Mouse (Mus musculus) olfactory bulb, adult 2 months (tissue): ENCODE measurements around the gene Pola2. TPM values are rescaled to one million over a fixed set of nuclear protein-coding genes. Genes with fewer than 3 reads are reported as not detected.

Source experiments
- H3K27ac ChIP-seq: fragments of 200-500 bp; 2 replicates; pipeline ENCODE4 v1.5.1; 2012; ENCODE audit warnings: low read depth, low read length; ENCODE audit not compliant: insufficient read depth
- H3K4me1 ChIP-seq: fragments of 200-500 bp; 2 replicates; pipeline ENCODE4 v1.6.1; 2012; ENCODE audit warnings: low read length; ENCODE audit not compliant: control insufficient read depth, insufficient read depth
- H3K4me3 ChIP-seq: fragments of 200-500 bp; 2 replicates; pipeline ENCODE4 v1.5.1; 2012; ENCODE audit warnings: mild to moderate bottlenecking, low read depth, low read length, moderate library complexity; ENCODE audit not compliant: insufficient read depth
- CTCF ChIP-seq: fragments of 200-500 bp; IDR thresholded peaks from 2 replicates; pipeline ENCODE4 v1.5.1; 2012; ENCODE audit warnings: low read depth, mild to moderate bottlenecking, low read length, moderate library complexity; ENCODE audit not compliant: insufficient read depth
- POLR2A ChIP-seq: fragments of 200-500 bp; IDR thresholded peaks from 2 replicates; pipeline ENCODE4 v1.6.1; 2012; ENCODE audit warnings: mild to moderate bottlenecking, low read depth, low read length, moderate library complexity; ENCODE audit not compliant: insufficient read depth
- WGBS: fragments of 180-500 bp; shearing (Covaris S2); methylation state at CpG from one replicate; pipeline ENCODE4 v1.1.7; 2018; 5-methylcytosine and 5-hydroxymethylcytosine counted together
- polyA plus RNA-seq: library from polyadenylated mRNA; stranded (reverse); fragments of >200 nt; gene quantifications from 2 replicates; pipeline ENCODE4 v1.2.4, GENCODE M21; 2012; ENCODE audit warnings: low replicate concordance; ENCODE audit not compliant: missing spikeins, insufficient read depth, insufficient read length

The Pola2 gene
- polyA plus RNA-seq = not detected in 2 replicates

DNA sequence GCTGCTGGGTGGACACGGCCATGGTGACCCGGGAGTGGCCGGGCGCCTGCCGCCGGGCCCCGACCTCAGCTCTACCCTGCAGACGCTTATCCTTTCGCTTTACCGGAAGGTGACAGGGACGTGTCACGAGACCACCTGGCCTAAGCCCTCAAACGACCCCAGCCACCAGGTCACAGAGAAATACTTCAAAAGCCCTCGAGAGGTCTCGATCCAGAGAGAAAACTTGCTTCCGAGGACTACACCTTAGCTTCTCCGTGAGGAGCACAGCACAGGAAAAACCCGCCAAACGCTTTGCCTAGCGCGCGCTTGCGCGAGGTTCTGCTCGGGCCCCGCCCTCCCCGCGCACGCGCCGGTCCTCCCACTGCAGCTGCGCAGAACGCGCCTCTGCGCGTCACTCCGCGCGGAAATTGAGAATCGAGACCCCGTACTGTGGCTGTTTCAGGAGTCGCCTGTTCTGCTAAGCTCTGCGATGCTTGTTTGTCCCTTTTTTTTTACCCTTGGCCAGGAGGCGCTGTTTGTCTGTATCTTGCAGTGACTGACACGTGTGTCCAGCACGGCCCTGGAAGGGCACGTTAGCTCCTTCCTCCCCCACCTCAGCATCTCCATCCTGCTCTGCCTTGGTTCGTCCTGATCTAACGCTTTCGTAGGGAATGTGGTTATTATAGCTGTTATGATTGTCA, at the start of gene Pola2:
Gene Pola2, minus strand, starts transcription at position 320 of the 680 bp plus-strand sequence.
- TF ChIP-seq POLR2A = peak; percentile 80
- no peak for TF ChIP-seq CTCF
- WGBS = under 1% methylated on average over 50 of the region's 50 CpGs
- Histone ChIP-seq H3K4me1 (no peaks in the 10 kb centered on the region), H3K27ac (no peak within 1 kb of the TSS), H3K4me3 (peak within 1 kb of the TSS; percentile 50)

DNA sequence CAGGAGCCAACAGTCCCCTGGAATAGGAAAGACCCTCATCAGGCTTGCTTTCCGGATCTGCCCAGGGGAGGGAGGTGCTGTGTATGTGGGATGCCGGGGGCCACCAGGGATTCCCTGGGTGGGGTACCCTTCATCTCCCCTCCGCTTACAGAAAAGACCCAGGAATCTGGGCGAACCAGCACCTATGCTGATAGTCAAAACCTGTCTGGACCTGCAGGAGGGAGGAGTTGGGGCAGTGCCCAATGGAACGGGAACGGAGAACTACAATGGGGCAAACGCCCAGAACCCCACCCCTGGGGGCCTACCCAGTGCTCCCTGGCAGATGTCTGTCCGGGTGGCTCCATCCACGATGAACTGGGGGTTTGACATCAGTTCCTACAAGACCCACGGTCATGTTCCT, 49.7 kb upstream of the Pola2 start:
- WGBS = 95% methylated on average over 10 of the region's 10 CpGs
- Histone ChIP-seq H3K4me3 (no peak overlapping the region), H3K4me1 (peaks cover 22% of the 10 kb centered on the region), H3K27ac (no peak overlapping the region)
- no peak for TF ChIP-seq POLR2A
- TF ChIP-seq CTCF = no peak

DNA sequence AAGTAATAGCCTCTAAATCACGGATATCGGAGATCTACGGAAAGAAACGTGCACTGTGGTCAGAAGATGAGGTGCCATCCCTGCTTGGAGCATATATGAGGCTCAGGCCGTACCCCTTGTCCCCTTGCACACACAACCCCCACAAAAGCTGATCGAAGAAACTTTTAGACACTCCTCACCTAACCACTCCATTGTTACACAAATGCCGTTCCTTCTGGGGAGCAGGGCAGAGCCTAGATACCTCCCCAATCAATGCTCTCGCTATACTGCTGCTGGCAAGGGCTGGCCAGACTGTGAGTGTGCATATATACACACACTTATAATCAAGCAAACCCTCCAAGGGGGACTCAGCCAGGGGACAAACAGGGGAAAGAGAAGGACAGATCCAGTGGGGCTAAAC, 45.1 kb upstream of the Pola2 start:
- TF ChIP-seq CTCF (no peak), POLR2A (no peak)
- no peak overlapping the region for H3K27ac ChIP-seq
- H3K4me1 ChIP-seq = peaks cover 5% of the 10 kb centered on the region
- H3K4me3 ChIP-seq = no peak overlapping the region
- 81% methylated on average over 8 of the region's 8 CpGs for WGBS

DNA sequence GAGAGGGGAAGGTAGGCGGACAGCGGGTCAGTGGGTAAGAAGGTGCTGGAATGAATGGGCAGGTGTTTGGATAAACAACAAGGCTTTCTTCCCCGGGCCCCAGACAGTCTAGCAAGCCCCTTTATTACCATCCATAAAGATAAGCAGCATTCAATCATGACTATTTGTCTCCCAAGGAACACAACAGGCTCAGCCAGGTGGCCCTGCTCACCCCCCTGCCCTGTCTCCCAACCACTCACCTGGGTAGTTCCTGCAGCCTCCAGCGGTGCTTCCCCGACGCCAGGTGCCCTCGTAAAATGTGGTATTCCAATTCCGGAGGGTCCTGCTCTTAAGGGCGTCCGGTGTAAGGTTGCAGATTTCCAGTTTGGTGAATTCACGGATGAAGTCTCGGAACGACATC, 43.0 kb upstream of the Pola2 start:
- WGBS = 91% methylated on average over 13 of the region's 13 CpGs
- no peak overlapping the region for H3K4me3 ChIP-seq
- TF ChIP-seq POLR2A = no peak
- TF ChIP-seq CTCF = no peak
- no peak overlapping the region for H3K27ac ChIP-seq
- H3K4me1 ChIP-seq = peaks cover 4% of the 10 kb centered on the region

DNA sequence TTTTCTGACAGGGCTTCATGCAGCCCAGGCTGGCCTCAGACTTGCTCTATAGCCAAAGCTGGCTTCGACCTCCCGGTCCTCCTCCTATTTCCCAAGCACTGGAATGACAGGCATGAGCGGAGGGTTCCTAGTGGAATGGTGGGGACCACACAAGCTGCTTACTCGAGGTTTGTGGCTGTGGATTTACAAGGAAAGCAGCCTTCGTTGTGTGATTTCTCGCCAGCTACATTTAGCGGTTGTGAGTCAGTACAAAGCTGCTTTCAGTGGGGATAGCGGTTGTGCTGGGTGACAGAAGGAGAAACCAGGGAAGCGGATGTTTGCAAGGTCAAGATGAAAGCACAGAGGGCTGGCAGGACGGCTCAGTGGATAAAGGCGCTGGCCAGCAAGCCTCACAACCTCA, 41.5 kb upstream of the Pola2 start:
- no peak overlapping the region for H3K4me3 ChIP-seq
- 42% methylated on average over 11 of the region's 11 CpGs for WGBS
- H3K27ac ChIP-seq = no peak overlapping the region
- peaks cover 4% of the 10 kb centered on the region for H3K4me1 ChIP-seq
- TF ChIP-seq CTCF = no peak
- no peak for TF ChIP-seq POLR2A

DNA sequence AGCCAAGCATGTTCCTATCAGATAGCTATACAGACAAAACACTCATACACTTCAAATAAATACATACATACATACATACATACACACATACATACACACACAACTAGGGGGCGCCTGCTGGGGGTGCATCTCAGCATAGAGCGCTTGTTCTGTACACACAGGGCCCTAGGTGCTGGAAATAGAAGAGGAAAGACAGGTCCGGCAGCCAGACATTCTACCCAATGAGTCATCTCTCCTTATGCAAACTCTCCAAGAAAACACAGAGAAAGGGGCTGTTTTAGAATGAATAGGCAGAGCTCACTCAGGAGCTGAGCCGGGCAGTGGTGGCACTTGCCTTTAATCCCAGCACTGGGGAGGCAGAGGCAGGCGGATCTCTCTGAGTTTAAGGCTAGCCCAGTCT, 36.0 kb upstream of the Pola2 start:
- 66% methylated on average over 5 of the region's 5 CpGs for WGBS
- Histone ChIP-seq H3K27ac (no peak overlapping the region), H3K4me1 (no peaks in the 10 kb centered on the region), H3K4me3 (no peak overlapping the region)
- TF ChIP-seq CTCF (no peak), POLR2A (no peak)

DNA sequence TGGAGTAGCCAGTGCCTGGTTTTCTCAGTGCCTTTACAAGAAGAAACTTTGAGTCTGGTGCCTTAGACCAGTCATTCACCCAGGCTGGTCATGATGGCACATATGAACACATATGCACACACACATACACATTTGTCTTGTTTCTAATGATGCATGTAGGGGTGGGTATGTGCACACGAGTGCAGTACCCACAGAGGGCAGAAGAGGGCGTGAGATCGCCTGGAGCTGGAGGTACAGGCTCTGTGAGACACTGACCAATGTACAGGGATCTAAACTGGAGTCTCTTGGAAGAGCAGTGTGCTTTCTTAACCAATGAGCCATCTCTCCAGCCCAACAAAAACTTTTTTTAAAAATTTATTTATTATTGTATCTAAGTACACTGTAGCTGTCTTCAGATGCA, 34.2 kb upstream of the Pola2 start:
- 87% methylated on average over 3 of the region's 3 CpGs for WGBS
- Histone ChIP-seq H3K27ac (no peak overlapping the region), H3K4me1 (no peaks in the 10 kb centered on the region), H3K4me3 (no peak overlapping the region)
- TF ChIP-seq CTCF (no peak), POLR2A (no peak)

DNA sequence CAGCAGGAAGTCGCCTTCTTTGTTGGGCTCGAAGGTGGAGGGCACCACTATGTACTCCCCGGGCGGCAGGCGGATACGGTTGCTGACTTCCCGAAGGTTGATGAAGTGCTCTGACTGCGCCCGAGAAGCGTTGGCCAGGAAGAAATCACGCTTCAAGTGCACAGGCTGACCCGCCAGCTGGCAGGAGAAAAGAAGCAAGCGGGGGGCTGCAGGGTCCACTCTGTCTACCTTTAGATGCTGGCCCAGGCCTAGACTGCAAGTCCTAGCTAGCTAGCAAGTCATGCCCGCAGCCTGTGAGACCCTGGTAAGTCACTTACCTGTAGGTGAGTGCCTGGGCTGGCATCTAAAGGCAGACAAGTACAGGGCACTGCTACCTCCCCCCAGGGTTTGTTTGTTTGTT, 30.7 kb upstream of the Pola2 start:
- WGBS = 89% methylated on average over 14 of the region's 14 CpGs
- Histone ChIP-seq H3K4me1 (no peaks in the 10 kb centered on the region; the same call in 1 of the 2 replicates), H3K27ac (no peak overlapping the region), H3K4me3 (no peak overlapping the region)
- TF ChIP-seq CTCF (no peak), POLR2A (no peak)

DNA sequence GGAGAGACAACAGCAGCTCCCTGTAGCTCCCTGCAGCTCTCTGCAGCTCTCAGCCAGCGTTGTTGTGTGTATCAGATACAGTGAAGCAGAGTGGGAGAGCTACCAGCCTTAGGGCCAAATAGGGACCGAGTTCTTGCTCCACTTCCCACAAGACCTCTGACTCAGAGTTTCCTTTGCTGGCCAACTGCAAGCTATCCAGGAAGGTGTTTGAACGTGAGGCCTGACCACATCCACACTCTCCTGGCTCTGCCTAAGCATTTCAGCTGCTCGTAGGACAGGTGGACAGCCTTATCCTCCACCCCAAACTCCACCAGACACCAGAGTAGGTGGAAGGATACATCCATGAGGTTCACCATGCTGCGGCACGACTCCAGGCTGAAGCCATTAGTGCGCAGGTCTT, 28.0 kb upstream of the Pola2 start:
- no peaks in the 10 kb centered on the region; the same call in 1 of the 2 replicates for H3K4me1 ChIP-seq
- no peak for TF ChIP-seq POLR2A
- TF ChIP-seq CTCF = no peak
- WGBS = 80% methylated on average over 7 of the region's 7 CpGs
- no peak overlapping the region for H3K27ac ChIP-seq
- H3K4me3 ChIP-seq = no peak overlapping the region
